Mouse (Mus musculus): ENCODE measurements around the gene Alox5ap. TPM values are rescaled to one million over a fixed set of nuclear protein-coding genes. Genes with fewer than 3 reads are reported as not detected.

Alox5ap gene
- polyA plus RNA-seq, 1 experiment from 2014 or later, result 11.2 TPM

GRCm38 (mm10) chr5:149243053-149243452 is 21.5 kb upstream of the Alox5ap start:
- Histone ChIP-seq H3K36me3 (no peaks in the 10 kb centered on the region), H3K27ac (no peak overlapping the region), H3K4me2 (no peak overlapping the region), H3K4me1 (replicated peaks) (peaks cover 6% of the 10 kb centered on the region), H3K27me3 (no peaks in the 10 kb centered on the region), H3K4me3 (no peak overlapping the region), H3K9me3 (no peaks in the 10 kb centered on the region; the same call in 1 of the 2 replicates), H3K9ac (no peak overlapping the region)
- 57% methylated on average over 5 of the region's 5 CpGs for WGBS
- ATAC-seq (ENCODE audit: low FRiP score), result no peak

GRCm38 (mm10) chr5:149245391-149245964 is 19.1 kb upstream of the Alox5ap start:
- 54% methylated on average over 9 of the region's 9 CpGs for WGBS
- ATAC-seq (ENCODE audit: low FRiP score), result no peak
- Histone ChIP-seq H3K9me3 (no peaks in the 10 kb centered on the region; the same call in 1 of the 2 replicates), H3K4me1 (replicated peaks) (peaks cover 6% of the 10 kb centered on the region), H3K9ac (0 out of 2 replicates have a peak overlapping the region, but pooled peaks have one; percentile 31), H3K36me3 (no peaks in the 10 kb centered on the region), H3K27ac (no peak overlapping the region), H3K4me3 (no peak overlapping the region), H3K27me3 (no peaks in the 10 kb centered on the region), H3K4me2 (peak overlapping the region; percentile 40; the same call in 1 of the 2 replicates)

GRCm38 (mm10) chr5:149245965-149246470 is 18.5 kb upstream of the Alox5ap start:
- Histone ChIP-seq H3K4me2 (peak overlapping the region; percentile 40), H3K9me3 (no peaks in the 10 kb centered on the region; the same call in 1 of the 2 replicates), H3K4me3 (0 out of 2 replicates have a peak overlapping the region, but pooled peaks have one; percentile 8), H3K27ac (no peak overlapping the region), H3K27me3 (no peaks in the 10 kb centered on the region), H3K36me3 (no peaks in the 10 kb centered on the region), H3K9ac (peak overlapping the region; percentile 31; the same call in 1 of the 2 replicates), H3K4me1 (replicated peaks) (peaks cover 6% of the 10 kb centered on the region)
- WGBS, result 27% methylated on average over 16 of the region's 16 CpGs
- ATAC-seq (ENCODE audit: low FRiP score), result peak; percentile 73

- Histone ChIP-seq H3K4me1 (replicated peaks) (peaks cover 6% of the 10 kb centered on the region), H3K4me2 (no peak overlapping the region), H3K4me3 (no peak overlapping the region), H3K36me3 (no peaks in the 10 kb centered on the region), H3K27ac (no peak overlapping the region), H3K9me3 (no peaks in the 10 kb centered on the region), H3K9ac (no peak overlapping the region), H3K27me3 (no peaks in the 10 kb centered on the region)
- 48% methylated on average over 20 of the region's 20 CpGs for WGBS
- ATAC-seq (ENCODE audit: low FRiP score), result no peak
These were observed 17.3 kb upstream of the Alox5ap start for GRCm38 (mm10) chr5:149247047-149247904.

GRCm38 (mm10) chr5:149252303-149252702 is 12.3 kb upstream of the Alox5ap start:
- WGBS, result 87% methylated on average over 3 of the region's 3 CpGs
- Histone ChIP-seq H3K4me3 (no peak overlapping the region), H3K27ac (no peak overlapping the region)

GRCm38 (mm10) chr5:149253491-149253890 is 11.1 kb upstream of the Alox5ap start:
- Histone ChIP-seq H3K4me3 (no peak overlapping the region), H3K4me1 (replicated peaks) (peaks cover 15% of the 10 kb centered on the region), H3K4me2 (no peak overlapping the region), H3K9me3 (no peaks in the 10 kb centered on the region), H3K36me3 (no peaks in the 10 kb centered on the region), H3K27ac (no peak overlapping the region), H3K9ac (no peak overlapping the region), H3K27me3 (no peaks in the 10 kb centered on the region)
- no peak for ATAC-seq (ENCODE audit: low FRiP score)
- WGBS, result 79% methylated on average over 2 of the region's 2 CpGs

More at GRCm38 (mm10) chr5:149252303-149252702, 12.3 kb upstream of the Alox5ap start:
- no peaks in the 10 kb centered on the region for H3K36me3 ChIP-seq
- H3K9me3 ChIP-seq, result no peaks in the 10 kb centered on the region
- peaks cover 3% of the 10 kb centered on the region for H3K4me1 ChIP-seq (replicated peaks)
- H3K9ac ChIP-seq, result no peak overlapping the region
- no peak for ATAC-seq (ENCODE audit: low FRiP score)
- no peaks in the 10 kb centered on the region for H3K27me3 ChIP-seq
- no peak overlapping the region for H3K4me2 ChIP-seq

- no peaks in the 10 kb centered on the region for H3K36me3 ChIP-seq
- 87% methylated on average over 2 of the region's 2 CpGs for WGBS
- no peaks in the 10 kb centered on the region for H3K27me3 ChIP-seq
- H3K9ac ChIP-seq, result no peak overlapping the region
- no peak overlapping the region for H3K4me3 ChIP-seq
- no peak overlapping the region for H3K4me2 ChIP-seq
- no peaks in the 10 kb centered on the region for H3K9me3 ChIP-seq
- no peak overlapping the region for H3K27ac ChIP-seq
- no peak for ATAC-seq (ENCODE audit: low FRiP score)
- H3K4me1 ChIP-seq (replicated peaks), result peaks cover 28% of the 10 kb centered on the region
These were observed 9.0 kb upstream of the Alox5ap start for GRCm38 (mm10) chr5:149255522-149255921.

GRCm38 (mm10) chr5:149257518-149258281 is 6.9 kb upstream of the Alox5ap start:
- Histone ChIP-seq H3K36me3 (no peaks in the 10 kb centered on the region), H3K4me1 (replicated peaks) (peaks cover 28% of the 10 kb centered on the region), H3K9me3 (peaks cover 4% of the 10 kb centered on the region; the same call in 1 of the 2 replicates), H3K27ac (peak overlapping the region; percentile 76), H3K4me3 (no peak overlapping the region), H3K27me3 (no peaks in the 10 kb centered on the region), H3K9ac (0 out of 2 replicates have a peak overlapping the region, but pooled peaks have one; percentile 24), H3K4me2 (no peak overlapping the region)
- WGBS, result 26% methylated on average over 14 of the region's 14 CpGs
- ATAC-seq (ENCODE audit: low FRiP score), result peak; percentile 65

- H3K4me2 ChIP-seq, result peak overlapping the region; percentile 31
- peak; percentile 84 for ATAC-seq (ENCODE audit: low FRiP score)
- no peaks in the 10 kb centered on the region for H3K36me3 ChIP-seq
- H3K27ac ChIP-seq, result peak overlapping the region; percentile 76
- H3K4me1 ChIP-seq (replicated peaks), result peaks cover 28% of the 10 kb centered on the region
- 24% methylated on average over 16 of the region's 16 CpGs for WGBS
- H3K9ac ChIP-seq, result peak overlapping the region; percentile 39
- H3K4me3 ChIP-seq, result no peak overlapping the region
- H3K27me3 ChIP-seq, result no peaks in the 10 kb centered on the region
- H3K9me3 ChIP-seq, result peaks cover 4% of the 10 kb centered on the region; the same call in 1 of the 2 replicates
These were observed 5.5 kb upstream of the Alox5ap start for GRCm38 (mm10) chr5:149259093-149259492.

- H3K27ac ChIP-seq, result no peak overlapping the region
- no peak overlapping the region for H3K4me3 ChIP-seq
- H3K9ac ChIP-seq, result no peak overlapping the region
- peaks cover 28% of the 10 kb centered on the region for H3K4me1 ChIP-seq (replicated peaks)
- H3K9me3 ChIP-seq, result peaks cover 4% of the 10 kb centered on the region; the same call in 1 of the 2 replicates
- no peaks in the 10 kb centered on the region for H3K36me3 ChIP-seq
- no peak overlapping the region for H3K4me2 ChIP-seq
- WGBS, result 75% methylated on average over 7 of the region's 7 CpGs
- peaks cover 5% of the 10 kb centered on the region; the same call in 1 of the 2 replicates for H3K27me3 ChIP-seq
- ATAC-seq (ENCODE audit: low FRiP score), result no peak
These were observed 3.1 kb upstream of the Alox5ap start for GRCm38 (mm10) chr5:149261449-149261848.

- Histone ChIP-seq H3K36me3 (no peaks in the 10 kb centered on the region), H3K27me3 (peaks cover 5% of the 10 kb centered on the region; the same call in 1 of the 2 replicates), H3K4me2 (no peak overlapping the region), H3K9me3 (peaks cover 4% of the 10 kb centered on the region; the same call in 1 of the 2 replicates), H3K27ac (no peak overlapping the region), H3K4me3 (no peak overlapping the region), H3K4me1 (replicated peaks) (peaks cover 28% of the 10 kb centered on the region), H3K9ac (no peak overlapping the region)
- ATAC-seq (ENCODE audit: low FRiP score), result no peak
- WGBS, result 66% methylated on average over 6 of the region's 6 CpGs
These were observed 2.7 kb upstream of the Alox5ap start for GRCm38 (mm10) chr5:149261866-149262265.
